Mouse (Mus musculus) lung, embryonic 16.5 days (tissue): ENCODE results near the gene Gm20458. TPM values are rescaled to one million over a fixed set of nuclear protein-coding genes. Genes with fewer than 3 reads are reported as not detected.

Experiments
- ATAC-seq: fragments of 200-750 bp; cut with Nextera tagmentation; 2 replicates; pipeline ENCODE4 v1.8.0; 2017; ENCODE audit warnings: low read depth, mild to moderate bottlenecking, moderate library complexity
- H3K27ac ChIP-seq: fragments of 300-500 bp; sonication (generic); 2 replicates; pipeline ENCODE4 v1.5.1; 2014; ENCODE audit warnings: mild to moderate bottlenecking, control low read depth, low read length
- H3K27me3 ChIP-seq: fragments of 300-500 bp; sonication (generic); 2 replicates; pipeline ENCODE4 v1.6.1; 2014; ENCODE audit warnings: low read depth, low read length, mixed read lengths; ENCODE audit not compliant: control insufficient read depth, insufficient read depth
- H3K36me3 ChIP-seq: fragments of 300-500 bp; sonication (generic); 2 replicates; pipeline ENCODE4 v1.6.1; 2014; ENCODE audit warnings: low read length; ENCODE audit not compliant: control insufficient read depth, insufficient read depth
- H3K4me1 ChIP-seq: fragments of 300-500 bp; sonication (generic); replicated peaks from 2 replicates; pipeline ENCODE4 v1.6.1; 2014; ENCODE audit warnings: low read length, mixed read lengths; ENCODE audit not compliant: control insufficient read depth, insufficient read depth
- H3K4me2 ChIP-seq: fragments of 300-500 bp; sonication (generic); 2 replicates; pipeline ENCODE4 v1.6.1; 2014; ENCODE audit warnings: low read depth, low read length, control low read depth
- H3K4me3 ChIP-seq: fragments of 300-500 bp; sonication (generic); 2 replicates; pipeline ENCODE4 v1.5.1; 2014; ENCODE audit warnings: mild to moderate bottlenecking, low read length, control low read depth
- H3K9ac ChIP-seq: fragments of 300-500 bp; sonication (generic); 2 replicates; pipeline ENCODE4 v1.6.1; 2014; ENCODE audit warnings: low read length, control low read depth
- H3K9me3 ChIP-seq: fragments of 300-500 bp; sonication (generic); 2 replicates; pipeline ENCODE4 v1.6.1; 2016; ENCODE audit warnings: low read length; ENCODE audit not compliant: control insufficient read depth
- WGBS: fragments of 180-500 bp; shearing (Covaris S2); extraction: QIAGEN DNeasy Blood & Tissue Kit; methylation state at CpG from one replicate; pipeline ENCODE4 v1.1.7; 2014; 5-methylcytosine and 5-hydroxymethylcytosine counted together
- polyA plus RNA-seq: library from polyadenylated mRNA; unstranded; fragments of >200 nt; fragmentation: Nextera tagmentation; extraction: Ambion mirVana; gene quantifications from 2 replicates; pipeline ENCODE4 v1.2.1, GENCODE M21; 2015

Gm20458 gene
- polyA plus RNA-seq, 1 experiment from 2014 or later, result 15.2 TPM

DNA sequence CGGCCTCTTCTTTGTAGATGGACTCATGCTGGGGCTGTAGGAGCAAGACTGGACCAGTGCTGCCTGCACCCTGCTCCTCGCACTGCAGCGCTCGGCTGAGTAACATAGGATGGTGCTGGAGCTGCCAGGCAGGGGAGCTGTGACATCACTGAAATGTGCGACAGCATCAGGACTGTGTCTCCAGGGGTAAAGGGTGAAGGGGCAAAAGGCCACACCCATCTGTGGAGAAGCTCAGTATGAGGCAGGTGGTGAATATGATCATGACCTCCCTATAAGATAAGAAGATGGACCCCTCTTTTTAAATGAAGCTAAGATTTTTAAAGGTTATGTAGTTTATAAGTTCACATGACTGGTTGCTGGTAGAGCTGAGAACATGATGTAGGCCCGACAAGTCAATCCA lies 12.9 kb downstream of the Gm20458 start, which contains the start of gene Trp53tg5:
TSS of gene Trp53tg5 (minus strand) at position 101 of the 400 bp plus-strand sequence.
- Histone ChIP-seq H3K9ac (no peak within 1 kb of the TSS), H3K4me3 (no peak within 1 kb of the TSS), H3K4me2 (no peak within 1 kb of the TSS), H3K27ac (no peak within 1 kb of the TSS), H3K27me3 (no peaks in the 10 kb centered on the region), H3K36me3 (no peaks in the 10 kb centered on the region), H3K4me1 (no peaks in the 10 kb centered on the region), H3K9me3 (no peaks in the 10 kb centered on the region)
- ATAC-seq, result no peak
- 75% methylated on average over 6 of the region's 6 CpGs for WGBS

DNA sequence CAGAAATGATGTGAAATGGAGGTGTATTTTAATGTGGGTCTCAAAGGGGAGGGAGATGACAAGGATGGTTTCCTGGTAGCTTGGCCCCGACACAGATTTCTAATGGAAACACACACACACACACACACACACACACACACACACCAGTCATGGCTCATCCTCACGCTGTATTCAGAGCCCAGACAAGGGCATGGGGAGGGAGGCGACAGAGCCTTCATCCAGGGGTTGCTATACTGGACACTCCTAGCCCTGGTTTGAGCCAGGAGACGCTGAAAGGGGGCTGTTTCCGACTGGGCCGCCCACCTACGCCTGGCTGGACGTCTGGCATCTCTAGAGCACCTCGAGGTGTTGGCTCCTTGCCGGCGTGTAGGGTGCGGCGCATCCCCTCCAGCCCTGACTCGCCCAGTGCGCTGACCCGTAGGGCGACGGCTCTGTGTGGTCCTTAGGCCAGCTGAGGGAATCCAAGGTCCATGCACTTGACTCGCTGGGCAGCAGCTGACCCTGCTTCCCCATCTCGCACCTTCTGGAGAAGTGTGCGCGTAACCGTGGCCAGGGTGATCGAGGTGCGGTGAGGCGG lies 25.0 kb downstream of the Gm20458 start, which contains the start of gene Dbndd2:
TSS of gene Dbndd2 (plus strand) at position 426 of the 577 bp plus-strand sequence.
- Histone ChIP-seq H3K4me2 (peak within 1 kb of the TSS; percentile 99), H3K36me3 (no peaks in the 10 kb centered on the region), H3K27me3 (peaks cover 9% of the 10 kb centered on the region; the same call in 1 of the 2 replicates), H3K9ac (peak within 1 kb of the TSS; percentile 81), H3K9me3 (no peaks in the 10 kb centered on the region), H3K4me3 (peak within 1 kb of the TSS; percentile 79), H3K27ac (no peak within 1 kb of the TSS), H3K4me1 (peaks cover 8% of the 10 kb centered on the region)
- 2% methylated on average over 26 of the region's 26 CpGs for WGBS
- ATAC-seq, result peak; percentile 53

DNA sequence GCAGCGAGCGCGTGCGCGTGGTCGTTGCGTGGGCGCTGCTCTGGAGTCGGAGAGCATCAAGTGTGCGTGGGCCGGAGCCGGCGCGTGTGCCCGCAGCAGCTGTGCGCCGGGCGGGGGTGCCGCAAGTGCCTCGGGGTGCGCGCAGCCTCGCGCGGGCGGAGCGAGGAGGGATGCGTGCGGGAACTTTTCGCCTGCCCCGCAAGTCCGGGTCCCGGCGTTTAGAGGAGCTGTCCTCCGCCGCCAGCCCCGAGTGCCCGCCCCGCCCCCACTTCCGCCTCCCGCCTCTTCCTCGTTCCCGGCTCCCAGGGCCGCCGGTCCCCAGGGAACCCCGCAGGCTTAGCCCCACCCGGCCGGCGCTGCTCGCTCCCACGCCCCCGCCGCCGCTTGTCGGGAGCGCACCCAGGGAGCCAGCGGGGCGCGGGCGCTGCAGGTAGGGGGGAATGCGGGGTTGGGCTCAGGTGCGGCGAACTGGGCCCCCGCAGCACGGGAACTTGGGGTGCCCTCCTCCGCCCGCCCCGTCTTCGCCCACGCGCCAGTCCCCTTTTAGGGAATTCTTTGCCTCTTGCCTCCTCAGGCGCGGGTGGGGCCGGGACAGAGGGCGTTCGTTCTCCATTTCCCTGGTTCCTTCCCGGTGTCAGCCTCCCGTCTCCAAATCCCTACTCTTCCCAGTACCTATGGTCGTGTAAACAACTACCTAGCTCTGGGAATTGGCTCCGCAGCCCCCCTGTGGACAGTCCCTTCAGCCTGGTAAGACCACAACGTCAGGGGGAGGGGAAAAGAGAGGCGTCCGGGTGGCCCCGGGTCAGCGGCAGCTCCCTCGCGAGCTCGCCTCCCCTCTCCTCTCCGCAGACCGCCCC lies 25.7 kb downstream of the Gm20458 start:
- Histone ChIP-seq H3K36me3 (no peaks in the 10 kb centered on the region), H3K27me3 (peaks cover 9% of the 10 kb centered on the region; the same call in 1 of the 2 replicates), H3K4me2 (peak overlapping the region; percentile 99), H3K27ac (no peak overlapping the region), H3K4me1 (peaks cover 8% of the 10 kb centered on the region), H3K9me3 (no peaks in the 10 kb centered on the region), H3K9ac (peak overlapping the region; percentile 81), H3K4me3 (peak overlapping the region; percentile 79)
- WGBS, result under 1% methylated on average over 73 of the region's 90 CpGs
- ATAC-seq, result peak; percentile 71

DNA sequence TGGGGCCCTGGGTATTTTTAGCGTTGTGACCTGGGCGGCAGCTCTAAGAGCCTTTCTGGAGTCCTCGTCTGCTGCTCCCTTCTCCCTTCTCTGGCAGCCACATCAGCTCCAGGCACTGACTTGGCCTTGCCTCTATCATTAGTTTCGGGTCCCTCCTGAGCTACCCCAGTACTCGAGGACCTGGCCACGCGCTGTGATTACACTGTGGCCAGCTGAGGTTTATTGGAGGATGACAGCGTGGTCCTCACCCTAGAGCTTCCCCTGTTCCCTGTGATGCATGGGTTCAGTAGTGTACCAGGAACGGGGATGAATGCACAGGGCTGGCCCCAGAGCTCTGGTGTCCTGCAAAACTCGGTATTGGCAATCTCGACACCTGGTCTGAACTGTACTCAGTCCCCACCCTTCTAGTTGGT lies 26.4 kb downstream of the Gm20458 start:
- Histone ChIP-seq H3K9ac (peak overlapping the region; percentile 81), H3K4me2 (peak overlapping the region; percentile 99), H3K4me1 (peaks cover 8% of the 10 kb centered on the region), H3K27ac (no peak overlapping the region), H3K36me3 (no peaks in the 10 kb centered on the region), H3K9me3 (no peaks in the 10 kb centered on the region), H3K27me3 (peaks cover 9% of the 10 kb centered on the region; the same call in 1 of the 2 replicates), H3K4me3 (peak overlapping the region; percentile 79)
- peak; percentile 27; the same call in 1 of the 2 replicates for ATAC-seq
- WGBS, result 9% methylated on average over 11 of the region's 11 CpGs

DNA sequence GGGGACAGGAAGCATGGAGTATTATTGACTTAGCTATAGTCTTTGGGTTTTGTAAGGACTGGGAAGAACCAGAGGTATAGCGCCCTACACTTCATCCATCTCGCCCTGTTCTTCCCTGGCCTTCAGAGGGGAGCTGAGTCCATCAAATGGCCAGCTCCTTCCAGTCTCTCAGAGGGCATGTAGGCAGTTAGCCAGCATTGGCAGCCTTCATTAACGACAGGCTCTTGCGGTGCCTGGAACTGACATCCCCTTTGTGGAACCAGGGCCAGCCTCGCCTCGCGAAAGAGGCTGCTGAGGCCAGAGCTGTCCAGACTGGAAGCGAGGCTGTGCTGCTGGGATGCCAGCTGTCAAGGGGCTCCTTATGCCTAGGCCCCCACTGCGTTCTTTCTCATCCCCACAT lies 27.0 kb downstream of the Gm20458 start:
- no peak for ATAC-seq
- 68% methylated on average over 9 of the region's 9 CpGs for WGBS
- peaks cover 8% of the 10 kb centered on the region for H3K4me1 ChIP-seq
- H3K27ac ChIP-seq, result no peak overlapping the region
- H3K4me2 ChIP-seq, result no peak overlapping the region
- H3K9me3 ChIP-seq, result no peaks in the 10 kb centered on the region
- no peak overlapping the region for H3K4me3 ChIP-seq
- peaks cover 9% of the 10 kb centered on the region; the same call in 1 of the 2 replicates for H3K27me3 ChIP-seq
- H3K36me3 ChIP-seq, result no peaks in the 10 kb centered on the region
- no peak overlapping the region for H3K9ac ChIP-seq

DNA sequence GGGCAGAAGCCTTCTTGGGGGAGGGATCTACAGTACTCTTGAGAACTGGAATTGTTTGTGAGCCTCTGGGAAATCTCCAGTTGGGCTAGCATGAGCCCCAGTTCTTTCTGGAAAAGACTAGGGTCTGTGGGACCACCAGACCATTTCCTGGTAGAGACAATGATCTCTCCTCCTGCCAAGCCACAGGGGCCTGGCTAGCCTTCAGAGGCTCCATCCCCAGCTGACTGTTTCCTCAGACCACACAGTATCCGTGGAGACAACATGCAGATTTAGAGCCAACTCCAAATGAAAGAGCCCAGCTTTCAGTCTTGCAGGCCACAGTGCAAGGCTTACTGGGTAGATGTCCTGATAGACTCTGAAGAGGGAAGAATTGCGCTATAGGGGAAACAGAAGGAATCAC lies 33.4 kb downstream of the Gm20458 start:
- H3K36me3 ChIP-seq, result no peaks in the 10 kb centered on the region
- H3K9me3 ChIP-seq, result no peaks in the 10 kb centered on the region
- H3K4me3 ChIP-seq, result no peak overlapping the region
- H3K27me3 ChIP-seq, result no peaks in the 10 kb centered on the region
- H3K27ac ChIP-seq, result no peak overlapping the region
- 41% methylated on average over 2 of the region's 2 CpGs for WGBS
- no peak for ATAC-seq
- H3K9ac ChIP-seq, result no peak overlapping the region
- H3K4me1 ChIP-seq, result peaks cover 7% of the 10 kb centered on the region
- H3K4me2 ChIP-seq, result no peak overlapping the region

DNA sequence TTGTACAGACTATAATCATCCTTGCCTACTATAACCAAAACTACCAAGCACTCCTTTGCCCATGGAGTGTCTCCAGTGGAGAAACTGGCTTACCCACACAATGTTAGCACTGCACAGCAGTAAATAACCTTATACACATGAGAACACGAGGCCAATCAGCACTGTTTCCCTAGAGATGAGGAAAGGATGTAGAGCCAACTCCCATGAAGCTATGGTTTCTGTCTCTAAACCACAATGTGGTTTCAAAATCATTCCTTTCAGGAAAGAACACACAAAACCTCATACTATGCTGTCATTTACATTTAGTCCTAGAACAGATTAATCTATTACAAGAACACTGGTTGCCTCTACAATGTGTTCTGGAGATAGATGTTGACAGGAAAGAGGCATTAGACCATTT lies 35.6 kb downstream of the Gm20458 start:
- H3K27me3 ChIP-seq, result no peaks in the 10 kb centered on the region
- WGBS, result 50% methylated on average over 1 of the region's 1 CpGs
- no peak overlapping the region for H3K27ac ChIP-seq
- H3K4me1 ChIP-seq, result peaks cover 7% of the 10 kb centered on the region
- no peak overlapping the region for H3K4me3 ChIP-seq
- no peak overlapping the region for H3K9ac ChIP-seq
- no peaks in the 10 kb centered on the region for H3K9me3 ChIP-seq
- H3K36me3 ChIP-seq, result peaks cover 8% of the 10 kb centered on the region; the same call in 1 of the 2 replicates
- ATAC-seq, result no peak
- H3K4me2 ChIP-seq, result no peak overlapping the region; the same call in 1 of the 2 replicates

DNA sequence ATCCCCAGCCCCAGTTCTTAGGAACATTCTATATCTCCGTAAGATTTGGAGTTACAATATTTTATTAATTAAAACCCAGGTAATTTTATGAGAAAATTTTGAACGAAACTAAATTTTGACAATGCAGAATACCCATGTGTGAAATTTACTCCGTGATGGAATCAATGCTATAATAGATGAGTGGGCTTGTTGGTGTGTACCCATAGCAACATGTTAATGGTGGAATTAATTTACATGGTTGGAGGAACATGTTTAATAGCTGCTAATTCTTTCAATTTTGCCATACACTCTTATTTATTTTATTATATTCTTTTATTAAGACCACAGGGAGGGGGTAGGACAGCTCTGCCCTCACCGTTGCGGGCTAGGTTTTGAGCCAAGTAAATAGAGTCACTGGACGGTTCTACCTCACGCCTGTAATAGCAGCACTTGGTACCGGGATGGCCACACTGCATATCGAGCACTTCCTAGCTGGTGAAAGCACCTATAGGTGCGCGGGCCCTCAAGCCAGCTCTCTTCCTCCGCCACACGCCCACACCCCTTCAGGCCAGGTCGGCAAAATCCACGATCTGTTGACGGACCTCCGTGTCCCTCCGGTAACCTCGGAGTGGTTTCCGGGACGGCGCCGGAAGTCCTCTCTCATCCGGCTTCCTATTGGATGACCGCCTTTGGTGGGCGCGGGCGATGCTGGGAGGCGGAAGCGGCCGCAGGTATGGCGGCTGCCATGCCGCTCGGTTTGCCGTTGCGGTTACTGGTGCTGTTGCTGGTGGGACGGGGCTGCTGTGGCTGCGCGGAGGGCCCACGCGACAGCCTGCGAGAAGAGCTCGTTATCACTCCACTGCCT lies 36.3 kb downstream of the Gm20458 start, which contains the start of gene Pigt:
TSS of gene Pigt (plus strand) at position 674 of the 844 bp plus-strand sequence.
- Histone ChIP-seq H3K9me3 (no peaks in the 10 kb centered on the region), H3K4me1 (peaks cover 7% of the 10 kb centered on the region), H3K27ac (no peak within 1 kb of the TSS), H3K4me3 (peak within 1 kb of the TSS; percentile 77), H3K4me2 (peak within 1 kb of the TSS; percentile 71), H3K36me3 (peaks cover 8% of the 10 kb centered on the region), H3K9ac (peak within 1 kb of the TSS; percentile 76), H3K27me3 (no peaks in the 10 kb centered on the region)
- ATAC-seq, result peak; percentile 97
- 4% methylated on average over 43 of the region's 43 CpGs for WGBS
